Mouse (Mus musculus): ENCODE measurements around the gene Dcaf12l1.

The Dcaf12l1 gene

GRCm38 (mm10) chrX:44789761-44790411 is at the start of gene Dcaf12l1:
Dcaf12l1 (minus strand) TSS chrX:44790197.
- no peak for TF ChIP-seq GATA4 (IDR thresholded peaks at IDR 0.05; ENCODE audit: insufficient replicate concordance, low read length)

GRCm38 (mm10) chrX:44789036-44789760 is 799 bp downstream of the Dcaf12l1 start:
- no peak for TF ChIP-seq GATA4 (IDR thresholded peaks at IDR 0.05; ENCODE audit: insufficient replicate concordance, low read length)
